Mouse (Mus musculus): ENCODE results near the gene Hipk2.

Gene Hipk2

DNA sequence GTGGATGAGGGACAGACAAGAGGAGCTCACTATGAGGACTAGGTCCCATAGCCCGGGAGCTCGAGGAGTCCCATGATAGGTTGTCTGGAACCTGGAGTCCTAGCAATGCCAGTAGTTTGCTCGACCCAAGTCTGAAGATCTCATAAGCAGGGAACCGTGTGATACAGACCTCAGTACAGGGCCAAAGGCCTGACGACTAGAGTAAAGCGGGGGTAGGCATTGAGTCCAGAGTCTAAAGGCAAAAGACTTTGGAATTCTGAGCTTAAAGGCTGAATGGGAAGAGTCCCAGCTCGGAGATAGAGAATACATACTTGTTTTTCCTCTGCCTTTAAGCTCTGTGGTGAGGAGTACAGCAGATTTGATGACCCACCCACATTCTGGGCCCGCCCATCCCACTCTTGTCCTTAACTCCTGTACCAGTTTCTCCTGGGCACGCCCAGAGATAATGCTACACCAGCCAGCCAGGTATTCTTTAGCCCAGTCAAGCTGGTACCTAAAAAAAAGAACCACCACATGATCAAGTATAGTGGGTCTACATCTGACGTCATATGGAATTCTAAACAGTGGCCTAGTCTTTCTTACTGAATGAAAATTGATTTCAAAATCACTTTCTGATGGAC, 27.0 kb upstream of the Hipk2 start:
- no peak for DNase-seq (ENCODE audit: low spot score)

DNA sequence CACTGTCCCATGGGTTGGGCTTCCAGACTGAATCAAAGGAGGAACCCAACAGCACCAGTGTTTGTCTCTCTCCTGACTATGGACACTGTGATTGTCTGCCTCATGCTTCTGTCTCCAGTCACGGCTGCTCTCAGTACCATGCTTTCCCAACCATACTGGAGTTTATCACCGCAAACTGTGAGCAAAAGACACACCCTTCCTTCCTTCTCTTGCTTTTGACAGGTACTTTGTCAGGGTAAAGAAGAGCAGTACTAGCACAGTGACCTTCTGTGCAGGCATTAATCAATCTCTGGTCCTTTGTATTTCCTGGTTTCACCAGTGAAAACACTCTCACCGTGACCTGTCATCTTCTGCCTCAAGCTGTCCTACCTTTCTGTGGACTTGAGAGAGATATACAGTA, 25.7 kb upstream of the Hipk2 start:
- DNase-seq (ENCODE audit: low spot score) = no peak

DNA sequence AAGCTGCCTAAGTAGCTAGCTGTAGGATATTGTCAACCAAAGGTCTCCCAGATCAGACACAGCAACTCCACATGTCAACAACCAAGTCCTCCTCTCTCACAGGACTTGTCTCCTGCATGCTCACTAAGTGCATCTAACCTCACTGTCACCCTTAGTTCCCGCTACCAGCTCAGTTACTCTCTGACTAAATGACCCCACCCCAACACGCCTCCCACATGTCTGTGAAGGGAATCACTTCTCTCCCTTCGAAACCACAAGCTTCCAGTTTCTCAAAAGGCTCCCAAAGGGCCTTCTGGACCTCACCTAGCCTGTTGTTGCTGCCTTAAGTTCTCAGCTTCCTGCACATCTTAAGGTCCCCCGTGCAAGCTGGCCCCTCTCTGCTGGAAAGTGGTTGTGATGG, 25.2 kb upstream of the Hipk2 start:
- no peak for DNase-seq (ENCODE audit: low spot score)

DNA sequence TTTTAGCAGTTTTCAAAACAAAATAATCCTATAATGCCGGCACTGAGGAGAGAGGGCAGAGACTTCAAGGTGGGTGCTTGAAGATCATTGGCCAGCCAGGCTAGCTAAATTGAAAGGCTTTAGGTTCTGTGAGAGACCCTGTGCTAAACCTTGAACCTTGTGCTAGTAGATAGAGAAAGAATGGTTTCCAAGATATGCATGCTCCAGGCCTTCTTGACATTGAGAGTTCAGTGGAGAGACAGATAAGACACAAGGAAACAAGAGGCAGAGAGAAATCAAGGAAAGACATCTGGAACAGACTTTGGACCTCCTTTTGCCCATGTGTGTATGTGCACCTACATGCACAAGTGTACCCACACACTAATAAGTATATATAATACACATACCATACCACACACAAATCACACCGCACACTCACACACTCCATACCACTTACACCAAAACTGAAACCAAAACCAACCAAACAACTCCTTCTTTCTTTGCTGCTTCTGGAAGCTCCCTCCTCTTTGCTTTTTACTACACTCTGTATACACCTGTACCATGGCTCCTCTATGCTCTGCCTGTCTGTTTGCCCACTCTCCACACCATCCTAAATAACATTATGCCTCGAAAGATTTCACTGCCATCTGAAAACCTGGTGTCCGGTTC, 24.6 kb upstream of the Hipk2 start:
- no peak for DNase-seq (ENCODE audit: low spot score)

DNA sequence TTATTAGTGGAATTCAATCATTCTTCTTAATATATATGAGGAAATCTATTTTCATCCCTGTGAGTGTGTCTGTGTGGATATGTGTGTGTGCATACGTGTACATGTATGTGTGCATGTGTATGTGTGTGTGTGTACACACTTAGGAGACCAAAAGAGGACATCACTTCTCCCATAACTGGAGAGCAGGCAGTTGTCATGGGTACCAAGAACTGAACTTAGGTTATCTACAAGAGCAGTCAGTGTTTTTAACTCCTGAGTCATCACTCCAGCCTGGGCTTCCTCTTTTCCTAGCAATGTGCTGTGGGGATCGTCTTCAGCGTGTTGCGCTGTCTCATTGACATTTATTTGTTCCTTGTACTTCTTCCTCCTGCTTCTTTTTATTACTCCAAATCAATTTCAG, 24.1 kb upstream of the Hipk2 start:
- DNase-seq (ENCODE audit: low spot score) = no peak

DNA sequence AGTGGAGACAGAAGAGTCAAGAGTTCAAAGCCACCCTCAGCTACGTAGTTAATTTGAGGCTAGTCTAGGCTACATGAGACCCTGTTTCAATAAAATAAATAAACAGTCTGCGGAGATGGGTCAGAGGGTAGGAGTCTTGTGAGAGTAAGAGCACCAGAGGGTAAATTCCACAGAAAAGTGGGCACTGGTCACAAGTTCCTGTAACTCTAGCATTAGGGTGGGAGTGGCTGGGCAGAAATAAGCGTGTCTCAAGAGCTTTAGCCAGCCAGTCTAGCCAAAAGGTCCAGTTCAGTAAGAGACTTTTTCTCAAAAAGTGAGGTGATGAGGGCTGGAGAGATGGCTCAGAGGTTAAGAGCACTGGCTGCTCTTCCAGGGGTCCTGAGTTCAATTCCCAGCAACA, 17.6 kb upstream of the Hipk2 start:
- DNase-seq (ENCODE audit: low spot score) = no peak

DNA sequence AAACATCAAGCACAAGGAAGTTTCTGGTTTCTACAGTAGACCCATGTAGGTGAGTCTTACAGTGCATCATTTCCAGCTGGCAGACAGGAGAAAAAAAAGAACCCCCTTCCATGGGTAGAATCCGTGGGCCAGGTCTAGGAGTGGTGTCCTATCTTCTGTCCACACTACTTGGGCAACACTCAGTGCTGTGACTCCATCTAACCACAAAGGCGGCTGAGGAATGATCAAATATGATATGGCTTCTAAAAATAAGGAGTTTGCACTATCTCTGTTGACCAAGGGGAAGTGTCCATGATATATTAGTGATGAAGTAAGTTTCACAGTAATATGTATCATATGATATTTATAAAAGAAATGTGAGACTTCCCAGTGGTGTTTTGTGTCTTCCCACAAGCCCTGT, 16.1 kb upstream of the Hipk2 start:
- no peak for DNase-seq (ENCODE audit: low spot score)

DNA sequence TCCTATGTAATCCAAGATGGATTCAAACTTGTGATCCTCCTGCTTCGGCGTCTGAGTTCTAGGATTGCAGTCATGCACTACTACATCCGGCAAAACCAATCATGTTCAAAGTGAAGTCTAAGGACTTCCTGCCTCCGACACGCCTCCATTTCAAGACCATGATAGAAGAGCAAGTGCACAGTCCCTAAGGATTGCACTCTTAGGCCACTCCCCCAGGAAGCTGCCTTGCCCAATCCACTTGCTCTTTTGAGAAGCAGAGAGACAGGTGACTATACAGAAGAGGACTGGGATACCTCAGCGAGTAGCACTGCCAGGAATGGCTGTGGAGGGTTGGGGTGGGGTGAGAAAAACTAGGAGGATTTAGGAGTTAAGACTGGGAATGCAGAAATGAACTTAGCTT, 13.2 kb upstream of the Hipk2 start:
- no peak for DNase-seq (ENCODE audit: low spot score)

DNA sequence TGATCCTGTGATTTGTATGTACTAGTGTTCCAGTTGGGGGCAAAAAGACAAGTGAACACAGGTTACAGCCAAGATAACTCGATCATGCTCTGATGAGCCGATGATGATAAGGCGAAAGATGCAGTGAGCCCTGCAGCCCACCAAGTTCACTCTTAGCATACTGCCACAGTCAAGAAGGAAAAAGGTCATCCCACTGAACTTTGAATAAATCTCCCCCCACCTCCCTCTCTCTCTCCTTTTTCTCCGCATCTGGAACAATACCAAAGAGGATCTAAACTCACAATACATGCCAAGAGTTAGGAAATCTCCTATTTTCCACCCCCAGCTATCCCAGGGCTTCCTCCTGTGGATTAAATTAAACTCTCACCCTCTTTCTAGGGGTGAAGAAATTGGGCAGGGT, 11.5 kb upstream of the Hipk2 start:
- no peak for DNase-seq (ENCODE audit: low spot score)

DNA sequence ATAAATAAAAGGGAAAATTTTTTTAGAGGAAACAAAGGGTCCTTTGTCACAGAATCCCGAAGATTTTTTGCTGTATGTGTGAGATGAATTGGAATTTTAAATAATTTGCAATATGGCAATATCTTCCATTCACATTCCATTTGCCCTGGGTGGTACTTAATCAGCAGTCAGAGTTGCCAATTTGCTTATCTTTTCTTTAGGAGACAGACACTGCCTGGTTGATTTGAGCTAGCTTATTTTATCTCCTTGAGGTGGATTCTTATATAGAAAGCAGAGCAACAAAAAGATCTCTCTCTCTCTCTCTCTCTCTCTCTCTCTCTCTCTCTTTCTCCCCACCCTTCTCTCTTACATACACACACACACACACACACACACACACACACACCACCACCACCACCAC, 9.2 kb upstream of the Hipk2 start:
- DNase-seq (ENCODE audit: low spot score) = no peak

DNA sequence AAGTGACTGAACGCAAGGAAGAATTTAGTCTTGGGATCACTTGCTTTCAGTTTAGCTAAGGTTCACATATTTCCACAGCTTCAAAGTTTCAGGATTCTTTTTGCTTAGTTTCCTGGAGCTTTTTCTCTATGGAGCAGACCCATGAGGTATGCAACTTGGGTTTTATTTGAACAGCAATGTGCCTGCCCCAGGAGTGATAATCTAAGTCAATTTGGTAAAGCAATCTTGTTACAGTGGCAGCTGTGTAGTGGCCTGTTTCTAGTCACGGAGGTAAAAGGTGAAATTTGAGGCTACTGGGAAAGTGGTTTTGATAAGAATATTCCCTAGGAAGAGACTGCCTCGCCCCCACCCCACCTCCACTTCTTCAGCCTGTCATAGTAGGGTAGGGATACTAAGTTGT, 8.5 kb upstream of the Hipk2 start:
- DNase-seq (ENCODE audit: low spot score) = no peak

DNA sequence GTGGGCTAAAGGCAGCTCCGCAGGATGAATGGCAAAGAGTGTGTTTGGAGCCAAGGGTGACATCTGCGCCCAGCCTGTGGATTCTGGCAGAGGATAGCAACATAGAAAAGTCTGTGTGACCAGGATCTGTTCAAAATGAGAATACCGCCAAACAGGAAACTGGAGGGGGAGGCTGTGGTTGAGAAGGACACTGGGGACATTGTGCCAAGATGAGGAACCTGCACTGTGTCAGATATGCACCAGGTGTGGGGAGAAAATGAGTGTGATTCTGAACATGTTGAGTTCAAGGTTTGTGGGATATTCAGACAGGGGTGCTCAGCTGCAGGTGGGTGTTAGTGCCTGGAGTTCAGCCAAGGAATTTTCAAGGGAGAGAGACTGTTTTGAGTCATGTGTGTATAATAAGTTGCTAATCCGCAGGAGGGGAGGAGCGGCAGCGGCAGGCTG, 6.8 kb upstream of the Hipk2 start:
- DNase-seq (ENCODE audit: low spot score) = no peak

DNA sequence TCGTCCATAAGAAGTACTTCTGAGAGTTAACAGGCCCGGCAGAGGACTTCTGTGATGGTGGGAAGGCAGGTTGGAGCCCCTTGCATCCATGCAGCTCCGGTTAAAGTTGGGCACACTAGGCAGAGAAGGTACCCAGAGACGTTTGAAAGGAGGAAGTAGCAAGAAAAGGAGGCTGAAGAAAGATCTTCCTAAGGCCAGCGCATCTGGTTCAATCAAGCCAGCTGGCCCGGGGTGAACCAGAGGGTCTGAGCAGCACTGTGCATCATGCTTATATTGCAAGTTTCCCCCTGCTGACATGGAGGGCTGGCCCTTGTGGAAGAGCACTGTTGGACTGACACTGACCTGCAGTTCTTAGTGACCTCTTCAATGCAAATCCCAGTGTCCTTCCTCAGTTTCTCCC, 6.0 kb upstream of the Hipk2 start:
- DNase-seq (ENCODE audit: low spot score) = no peak

DNA sequence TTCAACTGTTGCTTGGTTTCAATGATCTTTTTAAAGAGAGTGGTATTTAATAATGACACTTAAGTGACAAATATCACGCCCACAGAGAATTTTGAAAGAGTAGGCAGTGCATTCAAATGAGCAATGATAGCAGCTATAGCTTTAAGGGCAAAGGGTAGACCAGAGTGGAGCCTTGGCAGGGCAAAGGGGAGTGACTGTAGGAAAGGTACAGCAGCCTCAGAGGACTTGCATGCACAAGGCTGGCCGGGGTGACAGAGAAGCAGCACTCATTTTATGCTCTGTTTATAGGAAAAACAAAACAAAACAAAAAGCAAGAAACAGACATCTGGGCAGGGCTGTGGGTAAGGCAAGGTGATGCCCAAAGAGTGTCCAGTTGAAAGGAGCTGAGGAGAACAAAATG, 5.5 kb upstream of the Hipk2 start:
- DNase-seq (ENCODE audit: low spot score) = no peak

DNA sequence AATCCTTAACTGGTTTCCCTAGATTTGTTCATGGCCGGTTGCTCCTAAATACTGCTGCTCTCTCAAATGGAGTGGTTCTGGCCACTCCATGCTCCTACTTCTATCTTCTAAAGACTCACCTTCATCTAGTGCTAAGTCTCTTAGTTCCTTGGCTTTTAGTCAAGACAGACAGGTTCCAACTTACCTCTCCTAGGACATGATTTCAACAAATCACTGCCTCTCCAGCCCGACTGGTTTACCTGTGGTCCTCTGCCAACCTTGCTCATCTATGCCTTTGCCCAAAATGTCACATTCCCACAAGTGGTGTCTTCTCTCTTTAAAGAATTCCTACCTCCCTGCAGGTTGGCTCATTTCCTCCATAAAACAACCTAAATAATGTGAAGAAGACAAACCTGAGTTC, 1.7 kb upstream of the Hipk2 start:
- no peak for DNase-seq (ENCODE audit: low spot score)

DNA sequence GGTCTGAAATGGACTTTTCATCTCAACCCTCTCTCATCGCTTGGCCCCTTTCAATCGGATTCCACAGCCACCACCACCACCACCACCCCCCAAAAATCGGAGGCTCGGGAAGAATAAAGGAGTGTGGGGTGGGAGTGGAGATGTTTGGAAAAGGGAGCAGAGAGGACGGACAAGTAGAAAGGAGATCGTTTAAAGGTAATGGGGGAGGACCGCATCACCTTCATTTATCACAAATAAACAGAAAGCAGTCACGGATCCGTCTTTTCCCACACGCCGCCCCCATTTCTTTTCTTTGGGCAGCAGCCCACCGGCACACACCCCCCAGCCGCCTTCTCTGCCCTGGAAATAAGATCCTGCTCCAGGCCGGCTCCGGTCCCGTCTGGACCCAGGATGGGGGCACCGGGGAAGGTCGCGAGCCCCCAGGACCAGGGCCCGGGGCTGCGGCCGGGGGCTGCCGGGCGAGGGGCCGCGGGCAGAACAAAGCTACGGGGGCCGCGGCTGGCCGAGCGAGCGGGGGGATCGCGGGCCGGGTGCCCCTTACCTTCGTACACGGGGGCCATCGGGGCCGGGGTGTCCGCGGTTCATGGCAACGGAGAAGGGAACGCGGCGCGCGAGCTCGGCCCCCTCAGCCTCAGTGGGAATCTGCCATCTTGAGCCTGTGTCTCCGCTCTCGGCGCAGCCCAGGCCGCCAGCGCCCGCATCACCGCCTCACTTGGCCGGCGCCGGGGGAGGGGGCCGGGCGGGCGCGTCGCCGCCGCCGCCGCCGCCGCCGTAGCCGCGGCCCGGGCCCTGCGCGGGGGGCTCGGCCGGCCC, 501 bp downstream of the Hipk2 start, which contains the start of gene Tbxas1:
Gene Tbxas1 (plus strand): TSS at position 147 of the 813 bp plus-strand sequence.
- peak; percentile 43 for DNase-seq (ENCODE audit: low spot score)

DNA sequence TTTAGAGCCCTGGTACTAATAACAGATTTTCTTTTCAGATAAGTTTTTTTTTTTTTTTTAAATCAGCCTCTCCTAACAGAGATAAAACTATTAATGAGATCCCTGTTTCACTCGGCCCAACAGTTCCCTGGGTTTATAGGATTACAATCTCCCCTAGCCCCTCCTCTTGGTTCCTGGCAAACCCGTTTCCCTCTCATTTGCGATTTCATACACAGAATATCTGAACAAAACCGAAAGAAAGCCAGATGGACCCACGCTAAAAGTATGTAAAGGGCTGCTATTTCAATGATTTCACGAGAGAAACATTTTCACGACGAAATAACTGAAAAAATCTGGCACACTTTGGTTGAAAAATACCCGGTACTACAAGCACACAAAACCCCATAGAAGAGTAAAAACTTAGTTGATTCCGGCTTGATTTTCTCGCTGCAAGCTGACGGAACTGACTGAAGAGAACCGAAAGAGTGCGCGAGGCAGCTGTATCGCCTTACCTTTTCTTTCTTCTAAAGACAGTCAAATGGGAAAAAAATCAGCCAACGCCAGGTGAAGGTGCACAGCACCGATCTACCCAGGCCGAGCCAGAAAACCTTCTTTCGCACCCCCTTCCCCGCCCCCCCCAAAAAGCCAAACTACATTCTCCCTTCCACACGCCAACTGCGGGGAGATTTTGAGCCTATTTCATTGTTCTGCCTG, 1.3 kb downstream of the Hipk2 start:
- no peak for DNase-seq (ENCODE audit: low spot score)

DNA sequence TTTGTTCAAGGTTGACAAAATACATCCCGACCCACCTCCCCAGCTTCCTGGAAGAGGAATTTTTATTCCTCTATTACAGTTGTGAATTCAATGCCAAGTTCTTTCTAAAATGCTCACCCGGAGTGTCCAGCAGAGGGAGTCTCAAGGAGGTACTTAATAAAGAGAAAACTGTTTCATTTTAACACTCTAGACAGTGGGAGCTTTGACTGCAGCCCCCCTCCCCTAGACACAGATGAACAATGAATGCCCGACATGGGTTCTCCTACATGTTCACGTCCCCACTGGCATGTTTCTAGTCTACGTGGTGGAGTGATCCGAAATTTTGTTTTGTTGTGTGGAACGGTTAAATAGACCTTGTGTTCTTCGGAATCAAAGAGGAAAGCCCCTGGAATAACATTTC, 1.9 kb downstream of the Hipk2 start:
- DNase-seq (ENCODE audit: low spot score) = no peak

DNA sequence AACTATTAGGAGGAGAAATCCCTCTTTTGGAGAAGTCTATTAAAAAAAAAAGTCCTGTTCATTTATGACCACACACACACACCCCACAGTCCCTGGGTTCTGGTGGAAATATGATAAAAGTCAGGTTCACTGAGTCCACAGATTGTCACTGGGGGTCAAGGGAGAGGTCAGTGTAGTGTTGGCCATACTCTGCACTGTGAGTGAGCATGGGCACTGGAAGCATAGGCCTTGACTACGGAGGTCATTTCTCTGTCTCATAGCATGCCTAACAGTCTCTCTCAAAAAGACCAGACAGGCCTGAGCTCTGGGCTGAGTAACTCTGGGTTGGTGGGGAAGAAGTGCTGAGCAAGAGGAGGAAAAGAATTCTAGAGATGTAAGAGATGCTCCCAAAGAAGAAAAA, 2.6 kb downstream of the Hipk2 start:
- no peak for DNase-seq (ENCODE audit: low spot score)

DNA sequence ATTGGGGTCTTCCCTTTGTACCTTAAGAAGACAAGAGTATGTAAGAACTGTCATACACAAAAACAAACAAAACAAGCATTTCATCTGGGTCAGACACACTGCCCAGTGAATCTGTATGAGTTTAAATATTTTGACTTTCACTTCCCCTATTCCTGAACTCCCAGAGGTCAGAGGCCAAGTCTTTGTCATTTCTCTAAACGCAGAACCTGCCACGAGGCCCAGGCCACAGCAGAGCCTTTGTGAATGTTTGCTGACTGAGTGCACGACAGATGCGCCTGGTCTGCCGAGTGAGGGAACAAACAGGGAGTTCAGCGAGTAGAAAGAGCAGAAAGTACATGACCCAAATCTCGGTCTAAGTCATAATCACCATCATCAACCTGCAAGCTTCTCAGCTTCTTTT, 4.9 kb downstream of the Hipk2 start:
- DNase-seq (ENCODE audit: low spot score) = peak; percentile 37

DNA sequence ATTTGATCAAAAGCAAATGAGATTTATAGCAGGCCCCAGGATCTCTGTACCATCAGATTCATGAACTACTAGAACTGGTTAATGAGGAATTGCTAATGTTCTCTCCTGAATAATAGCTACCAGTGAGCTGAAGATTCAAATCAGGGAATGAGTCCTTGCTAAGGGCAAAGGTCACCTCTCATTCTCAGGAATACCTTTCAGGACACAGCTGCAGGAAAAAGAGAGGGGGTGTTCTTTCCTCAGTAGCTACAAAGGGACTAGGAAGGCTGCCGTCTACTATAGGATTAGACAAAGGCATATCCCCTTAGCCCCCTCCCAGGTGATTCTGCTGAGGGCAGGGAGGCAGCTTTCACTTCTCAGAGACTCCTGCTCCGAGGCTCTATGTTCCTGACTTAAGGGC, 5.9 kb downstream of the Hipk2 start:
- no peak for DNase-seq (ENCODE audit: low spot score)

DNA sequence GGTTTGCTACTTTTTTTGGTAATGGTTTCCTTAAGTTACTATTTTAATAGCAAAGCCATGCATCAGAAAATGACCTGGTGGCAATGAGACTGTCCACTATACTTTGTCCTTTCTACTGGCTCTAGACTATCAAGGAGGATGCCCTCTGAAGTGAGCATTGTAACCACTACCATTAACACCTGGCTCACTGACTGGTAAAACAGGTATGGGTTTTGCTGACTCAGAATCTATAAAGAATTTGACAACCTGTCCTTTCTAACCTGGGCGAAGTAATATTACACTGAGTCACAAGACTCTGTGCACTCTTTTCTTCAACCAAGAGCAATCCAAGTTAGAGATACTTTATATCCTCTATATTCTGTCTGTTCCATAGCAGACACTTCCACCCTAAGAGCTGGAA, 7.0 kb downstream of the Hipk2 start:
- DNase-seq (ENCODE audit: low spot score) = no peak

DNA sequence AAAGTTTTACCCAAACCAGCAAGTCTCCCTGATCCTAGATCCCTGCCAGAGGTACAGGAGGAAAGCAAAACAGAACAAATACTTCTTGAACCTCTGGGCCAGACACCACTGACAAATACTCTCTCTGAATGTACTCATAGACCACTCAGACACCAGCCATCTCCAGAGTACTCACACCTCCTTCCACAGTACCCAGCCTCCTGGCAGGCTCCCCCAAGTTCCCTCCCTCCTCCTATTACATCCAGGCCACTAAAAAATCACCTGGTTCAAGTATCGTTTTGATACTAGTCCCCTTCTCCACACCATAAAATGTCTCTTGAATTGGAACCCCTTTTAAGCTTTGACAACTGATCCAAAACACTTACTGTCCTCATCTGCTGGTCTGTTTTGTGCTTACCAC, 8.7 kb downstream of the Hipk2 start:
- DNase-seq (ENCODE audit: low spot score) = no peak
